Mouse (Mus musculus): ENCODE results near the gene Gm6890. TPM values are rescaled to one million over a fixed set of nuclear protein-coding genes. Genes with fewer than 3 reads are reported as not detected.
"Not testable (repeated sequence)": the region's sequence is repeated elsewhere in the genome, so short reads cannot be mapped to it uniquely, and the experiment has no call there.

The Gm6890 gene
- not detected in 2 replicates for polyA plus RNA-seq (2016; fragmentation: Nextera tagmentation; extraction: Ambion mirVana)

GRCm38 (mm10) chrX:74740627-74741026 is at the start of gene Gm6890:
Gene Gm6890 (plus strand): TSS chrX:74740927.
- 86% methylated on average over 8 of the region's 9 CpGs for WGBS
- not testable (repeated sequence) for H3K4me2 ChIP-seq; H3K9ac ChIP-seq; H3K27me3 ChIP-seq; H3K4me3 ChIP-seq (replicated peaks); H3K36me3 ChIP-seq (replicated peaks); H3K9me3 ChIP-seq; ATAC-seq (ENCODE audit: low FRiP score); H3K27ac ChIP-seq; H3K4me1 ChIP-seq

GRCm38 (mm10) chrX:74726195-74726594 is 14.5 kb upstream of the Gm6890 start:
- not testable (repeated sequence) for H3K36me3 ChIP-seq (replicated peaks); H3K4me2 ChIP-seq; ATAC-seq (ENCODE audit: low FRiP score); H3K9me3 ChIP-seq; H3K4me1 ChIP-seq; H3K27ac ChIP-seq; H3K4me3 ChIP-seq (replicated peaks); H3K9ac ChIP-seq; H3K27me3 ChIP-seq
- 90% methylated on average over 8 of the region's 10 CpGs for WGBS

- ATAC-seq (ENCODE audit: low FRiP score): not testable (repeated sequence)
Observed at GRCm38 (mm10) chrX:74770715-74771114, 30.0 kb downstream of the Gm6890 start.

More at GRCm38 (mm10) chrX:74770715-74771114, 30.0 kb downstream of the Gm6890 start:
- no CpG with 5 or more reads among the region's 1 CpGs for WGBS
- not testable (repeated sequence) for H3K36me3 ChIP-seq (replicated peaks); H3K4me2 ChIP-seq; H3K4me1 ChIP-seq; H3K9me3 ChIP-seq; H3K4me3 ChIP-seq (replicated peaks); H3K27ac ChIP-seq; H3K27me3 ChIP-seq; H3K9ac ChIP-seq

Other genes starting within 250 kb of the Gm6890 start
- not detected in 2 replicates for gene Olfr1326-ps1, start 166.0 kb upstream of the Gm6890 start, polyA plus RNA-seq (2016; fragmentation: Nextera tagmentation; extraction: Ambion mirVana)
- gene Olfr1325, start 148.2 kb upstream of the Gm6890 start, polyA plus RNA-seq (2016; fragmentation: Nextera tagmentation; extraction: Ambion mirVana): not detected in 2 replicates
- gene Gm5640, start 95.3 kb upstream of the Gm6890 start, polyA plus RNA-seq (2016; fragmentation: Nextera tagmentation; extraction: Ambion mirVana): 0.15 TPM in 1 of 2 replicates, not detected in the other
- not detected in 2 replicates for gene Gm5936, start 96.3 kb downstream of the Gm6890 start, polyA plus RNA-seq (2016; fragmentation: Nextera tagmentation; extraction: Ambion mirVana)

All from forebrain, embryonic 12.5 days (tissue).